Mouse (Mus musculus) ES-Bruce4 (cell line): Measurements from ENCODE around the gene Col18a1.

Experiments used
- CTCF ChIP-seq: IDR thresholded peaks from one replicate; pipeline ENCODE4 v1.8.1; 2011; ENCODE audit warnings: low read depth, low read length
- POLR2A ChIP-seq: IDR thresholded peaks from one replicate; pipeline ENCODE4 v1.8.1; 2011; ENCODE audit warnings: low read length; ENCODE audit not compliant: insufficient read depth

DNA sequence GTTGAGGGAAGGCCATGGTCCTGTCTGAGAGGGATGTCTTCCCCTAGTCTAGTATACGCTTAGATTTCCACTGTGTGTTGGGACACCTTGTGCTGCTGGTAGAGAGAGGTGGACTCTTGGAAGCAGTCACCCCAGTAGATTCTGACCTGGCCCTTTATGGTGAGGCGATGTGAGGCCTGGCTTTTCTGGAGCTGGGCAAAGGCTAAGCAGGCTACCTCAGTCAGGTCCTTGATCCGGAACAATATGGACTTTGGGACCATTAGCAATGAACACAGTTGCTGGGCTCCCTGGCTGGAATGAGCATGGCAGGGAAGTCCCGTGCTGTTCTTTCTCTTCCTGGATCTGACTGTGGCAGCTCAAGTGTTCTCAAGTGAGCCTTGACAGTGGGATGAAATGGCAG lies 136.6 kb downstream of the Col18a1 start:
- TF ChIP-seq CTCF: no peak
- no peak for TF ChIP-seq POLR2A
